Mouse (Mus musculus) right cerebral cortex, postnatal 14 days (tissue): ENCODE measurements around the gene Inafm1.
"Not testable (repeated sequence)": the region's sequence is repeated elsewhere in the genome, so short reads cannot be mapped to it uniquely, and the experiment has no call there.

Source experiments
- DNase-seq: peaks from one replicate; pipeline ENCODE4 v3.0.0; 2022

Inafm1 gene

GRCm38 (mm10) chr7:16261097-16261496 is 12.3 kb downstream of the Inafm1 start:
- DNase-seq, result no peak

DNA sequence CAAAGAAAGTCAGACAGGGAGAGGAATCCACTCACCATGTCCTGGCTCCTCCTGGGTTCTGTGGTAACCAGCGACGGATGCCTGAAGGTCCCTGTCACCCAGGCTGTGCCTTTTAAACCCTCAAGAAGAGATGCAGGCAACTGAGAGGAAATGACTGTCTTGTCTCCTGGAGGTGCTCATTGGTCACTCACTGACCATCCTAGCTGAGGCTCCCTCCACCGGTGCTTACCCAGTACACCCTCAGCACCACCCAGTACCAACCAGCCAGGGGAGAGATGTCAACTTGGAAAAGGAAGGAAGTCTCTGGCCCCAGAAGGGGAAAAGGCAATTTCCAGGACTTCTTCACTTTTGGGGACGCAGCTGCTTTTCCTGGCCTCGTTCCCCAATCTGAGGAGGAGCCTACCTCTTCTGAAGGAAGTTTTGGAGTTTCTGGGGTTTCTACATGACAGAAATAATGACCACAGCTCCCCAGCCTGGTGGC is 14.3 kb downstream of the Inafm1 start, which contains the start of gene C5ar1:
C5ar1 (minus strand) TSS at position 431 of the 481 bp plus-strand sequence.
- no peak for DNase-seq

DNA sequence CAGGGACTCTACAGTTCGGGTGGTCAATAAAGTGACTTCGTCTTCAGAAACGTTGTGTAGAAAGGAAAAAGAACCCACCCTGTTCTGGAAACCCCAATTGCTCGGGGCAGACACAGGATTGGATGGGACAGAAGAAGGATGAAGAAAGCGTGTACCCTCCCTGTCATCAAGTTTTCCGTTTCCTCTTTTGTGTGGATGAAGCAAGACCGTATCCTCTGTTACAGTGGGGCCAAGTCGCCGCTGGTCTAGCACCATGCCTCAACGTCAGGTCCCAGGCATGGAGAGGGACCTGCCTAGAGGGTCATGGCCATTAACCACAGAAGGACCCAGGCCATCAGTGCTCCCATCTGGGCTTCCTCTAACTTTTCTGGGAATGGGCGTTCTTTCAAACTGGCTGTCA is 15.6 kb downstream of the Inafm1 start:
- DNase-seq, result no peak

- DNase-seq, result not testable (repeated sequence)
These were observed 17.5 kb downstream of the Inafm1 start for GRCm38 (mm10) chr7:16255963-16256362.

DNA sequence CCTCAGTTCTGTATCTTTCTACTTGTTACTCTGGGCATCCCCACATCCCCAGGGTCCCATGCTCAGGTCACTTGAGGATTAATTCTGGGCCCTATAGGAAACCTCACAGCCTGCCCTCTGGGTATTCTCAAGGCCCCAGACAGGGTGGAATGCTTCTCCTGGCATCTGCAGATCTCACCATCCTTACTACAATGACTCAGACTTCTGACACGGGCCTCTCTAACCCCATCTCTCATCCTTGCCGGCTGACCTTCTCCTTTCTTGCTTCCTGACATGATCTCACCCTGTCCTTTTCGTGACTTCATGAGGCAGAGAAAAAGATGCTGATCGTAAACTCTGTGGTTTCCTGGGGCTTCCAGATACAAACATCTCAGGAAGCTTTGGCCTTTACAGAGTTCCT is 19.2 kb downstream of the Inafm1 start:
- DNase-seq, result no peak

DNA sequence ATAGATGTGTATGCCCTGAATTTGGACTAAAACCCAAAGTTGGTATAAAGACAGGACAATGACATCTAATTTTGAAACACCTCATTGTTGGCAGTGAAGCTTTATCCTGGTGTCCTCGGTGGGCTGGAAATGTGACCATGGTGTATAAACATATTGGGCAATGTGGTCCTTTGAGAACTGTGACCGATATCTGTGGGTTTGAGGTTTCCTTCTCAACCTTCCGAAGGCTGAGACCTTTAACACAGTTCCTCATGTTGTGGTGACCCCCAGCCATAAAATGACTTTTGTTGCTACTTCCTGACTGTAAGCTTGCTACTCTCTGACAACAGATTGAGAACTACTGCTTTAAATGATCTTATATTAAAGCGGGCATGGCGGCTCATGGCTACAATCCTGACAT is 22.7 kb downstream of the Inafm1 start:
- no peak for DNase-seq

- DNase-seq, result no peak
These were observed 27.5 kb downstream of the Inafm1 start for GRCm38 (mm10) chr7:16245958-16246357.

- no peak for DNase-seq
These were observed 29.4 kb downstream of the Inafm1 start, which contains the start of gene C5ar2 for GRCm38 (mm10) chr7:16244067-16244466. TSS of gene C5ar2 (minus strand) at chr7:16244154.

- DNase-seq, result no peak
These were observed 31.2 kb downstream of the Inafm1 start for GRCm38 (mm10) chr7:16242198-16242597.

GRCm38 (mm10) chr7:16241787-16242186 is 31.6 kb downstream of the Inafm1 start:
- no peak for DNase-seq

DNA sequence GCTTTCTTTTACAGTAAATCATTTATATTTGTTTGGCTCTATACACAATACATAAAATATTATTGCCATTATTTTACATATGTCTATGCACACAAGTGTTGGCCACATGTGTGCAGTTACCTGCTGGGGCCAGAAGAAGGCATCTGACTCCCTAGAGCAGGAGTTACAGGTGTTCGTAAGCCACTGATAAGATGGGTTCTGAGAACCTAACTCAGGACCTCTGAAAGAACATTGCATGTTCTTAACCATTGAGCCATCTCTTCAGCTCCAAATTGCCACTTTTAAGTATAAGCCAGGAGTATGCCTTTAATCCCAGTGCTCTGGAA is 32.5 kb downstream of the Inafm1 start:
- no peak for DNase-seq

DNA sequence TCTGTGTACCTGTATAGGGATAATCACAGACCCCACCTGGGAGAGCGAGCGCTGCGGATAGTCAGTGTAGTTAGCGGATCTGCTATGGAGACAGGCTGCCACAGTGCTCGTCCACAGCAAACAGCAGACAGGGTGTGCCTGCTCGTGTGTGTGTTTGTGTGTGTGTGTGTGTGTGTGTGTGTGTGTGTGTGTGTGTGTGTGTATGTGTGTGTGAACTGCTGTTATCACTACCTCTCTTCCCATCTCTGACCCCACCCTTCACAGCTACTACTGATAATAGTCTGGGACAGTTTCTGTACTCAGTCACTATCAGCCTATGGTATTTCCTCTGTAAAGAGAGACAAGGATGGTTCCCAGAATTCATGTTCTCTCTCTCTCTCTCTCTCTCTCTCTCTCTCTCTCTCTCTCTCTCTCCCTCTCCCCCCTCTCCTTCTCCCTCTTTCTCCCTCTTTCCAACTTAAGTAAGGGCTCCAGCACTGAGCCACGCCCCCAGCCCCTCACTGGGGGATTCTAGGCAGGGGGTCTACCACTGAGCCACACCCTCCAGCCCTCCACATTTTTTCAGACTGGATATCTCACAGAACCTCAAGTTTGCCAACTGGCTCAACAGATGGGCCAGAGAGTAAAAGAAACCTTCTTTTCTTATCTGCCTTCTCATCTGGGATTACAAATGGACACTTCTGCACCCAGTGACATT is 33.0 kb downstream of the Inafm1 start:
- DNase-seq, result no peak

GRCm38 (mm10) chr7:16239554-16239997 is 33.8 kb downstream of the Inafm1 start:
- no peak for DNase-seq

GRCm38 (mm10) chr7:16229869-16230268 is 43.5 kb downstream of the Inafm1 start:
- DNase-seq, result no peak
